Mouse (Mus musculus): ENCODE measurements around the gene Rap1gap.

Rap1gap gene

GRCm38 (mm10) chr4:137773369-137773899, 108.9 kb downstream of the Rap1gap start:
- in situ Hi-C loops (cut with MboI), result no loop called here

- in situ Hi-C loops (cut with MboI), result no loop called here
Measured at GRCm38 (mm10) chr4:137774013-137774412, 109.5 kb downstream of the Rap1gap start.

GRCm38 (mm10) chr4:137774505-137774904, 110.0 kb downstream of the Rap1gap start:
- in situ Hi-C loops (cut with MboI), result no loop called here

GRCm38 (mm10) chr4:137777866-137778265, 113.3 kb downstream of the Rap1gap start:
- in situ Hi-C loops (cut with MboI), result no loop called here

GRCm38 (mm10) chr4:137778397-137779184, 114.1 kb downstream of the Rap1gap start:
- in situ Hi-C loops (cut with MboI), result no loop called here
